Mouse (Mus musculus) erythroblast, embryonic 14.5 days (primary cell): ENCODE measurements around the gene Ip6k3.

Experiments
- GATA1 ChIP-seq: IDR thresholded peaks from 2 replicates; pipeline ENCODE4 v1.6.1; 2012; ENCODE audit warnings: low read length, inconsistent platforms, mixed read lengths
- TAL1 ChIP-seq: IDR thresholded peaks from 3 replicates; pipeline ENCODE4 v1.6.1; 2012; ENCODE audit warnings: low read length, inconsistent platforms, mixed read lengths

- TF ChIP-seq GATA1 (no peak), TAL1 (no peak)
These were observed 60.9 kb downstream of the Ip6k3 start for GRCm38 (mm10) chr17:27106745-27107144.
